In genomic region chr6:88815489-88815888, GRCm38 (mm10) we compare ENCODE assay signal across 17 mouse cellular contexts. TPM values are rescaled to one million over a fixed set of nuclear protein-coding genes. Genes with fewer than 3 reads are reported as not detected.
DNase-seq lines count a peak whose midpoint lies in the region; ATAC-seq lines count a peak whose summit lies in the region.
"Had no signal": no experiment of that assay in that cellular context is flagged by ENCODE, and none has a peak within 500 bp of the region (broad histone marks: within the 10 kb centered on the region; RNA-seq: fewer than 3 reads in every experiment).

No protein-coding gene starts in this region.

- no peak overlapping the region for H3K9ac ChIP-seq in hindbrain, embryonic 16.5 days (ENCODE audit: low read depth, low read length)
- no peak overlapping the region for H3K9ac ChIP-seq in midbrain, embryonic 11.5 days (ENCODE audit: low read length)
- no peak overlapping the region for H3K9ac ChIP-seq in midbrain, embryonic 14.5 days (replicated peaks; ENCODE audit: low read length)
- no peak overlapping the region for H3K9ac ChIP-seq in neural tube, embryonic 15.5 days (replicated peaks)
- H3K9ac ChIP-seq: embryonic facial prominence, embryonic 13.5 days; forebrain, embryonic 13.5 days; heart, embryonic 12.5 days had no signal

- no peaks in the 10 kb centered on the region for H3K36me3 ChIP-seq in hindbrain, embryonic 10.5 days
- no peaks in the 10 kb centered on the region for H3K36me3 ChIP-seq in hindbrain, embryonic 16.5 days (ENCODE audit: control insufficient read depth, insufficient read depth, low read length)
- H3K36me3 ChIP-seq in midbrain, embryonic 11.5 days (ENCODE audit: control insufficient read depth, insufficient read depth, low read length), result no peaks in the 10 kb centered on the region
- H3K36me3 ChIP-seq in midbrain, embryonic 14.5 days (ENCODE audit: control insufficient read depth, insufficient read depth, low read length), result no peaks in the 10 kb centered on the region
- no peaks in the 10 kb centered on the region for H3K36me3 ChIP-seq in limb, embryonic 10.5 days
- no peaks in the 10 kb centered on the region for H3K36me3 ChIP-seq in neural tube, embryonic 15.5 days
- H3K36me3 ChIP-seq: embryonic facial prominence, embryonic 13.5 days; heart, embryonic 12.5 days had no signal

- no peak for DNase-seq in hindbrain, embryonic 10.5 days (ENCODE audit: low spot score)
- peak; percentile 57 for DNase-seq in midbrain, embryonic 11.5 days (ENCODE audit: low spot score, missing footprints)
- DNase-seq in midbrain, embryonic 14.5 days, result no peak
- DNase-seq in limb, embryonic 10.5 days (ENCODE audit: low spot score), result no peak
- DNase-seq in spleen, postnatal 14 days (ENCODE audit: low spot score in 2 of 2), result no peak
- DNase-seq: adrenal gland, adult 2 months; adrenal gland, postnatal 25 days; cerebellum, adult 11 months; cerebellum, adult 8-10 months; gastrocnemius, postnatal 10 days had no signal

- no peak overlapping the region for H3K4me2 ChIP-seq in hindbrain, embryonic 16.5 days (ENCODE audit: low read length)
- no peak overlapping the region for H3K4me2 ChIP-seq in midbrain, embryonic 11.5 days
- H3K4me2 ChIP-seq in midbrain, embryonic 14.5 days (ENCODE audit: low read length), result no peak overlapping the region
- no peak overlapping the region for H3K4me2 ChIP-seq in neural tube, embryonic 15.5 days
- H3K4me2 ChIP-seq: embryonic facial prominence, embryonic 13.5 days; forebrain, embryonic 13.5 days; heart, embryonic 12.5 days had no signal

- no peak overlapping the region for H3K4me3 ChIP-seq in hindbrain, embryonic 10.5 days
- H3K4me3 ChIP-seq in hindbrain, embryonic 16.5 days (ENCODE audit: low read length), result no peak overlapping the region
- H3K4me3 ChIP-seq in midbrain, embryonic 11.5 days (ENCODE audit: low read depth, low read length), result no peak overlapping the region
- H3K4me3 ChIP-seq in midbrain, embryonic 14.5 days (replicated peaks; ENCODE audit: low read depth, low read length), result no peak overlapping the region
- no peak overlapping the region for H3K4me3 ChIP-seq in limb, embryonic 10.5 days
- H3K4me3 ChIP-seq in neural tube, embryonic 15.5 days (replicated peaks), result no peak overlapping the region
- H3K4me3 ChIP-seq: embryonic facial prominence, embryonic 13.5 days; forebrain, embryonic 13.5 days; heart, embryonic 12.5 days had no signal

- 84% methylated on average over 3 of the region's 3 CpGs for WGBS in hindbrain, embryonic 10.5 days
- 70% methylated on average over 3 of the region's 3 CpGs for WGBS in hindbrain, embryonic 16.5 days
- 84% methylated on average over 3 of the region's 3 CpGs for WGBS in midbrain, embryonic 11.5 days
- 76% methylated on average over 3 of the region's 3 CpGs for WGBS in midbrain, embryonic 14.5 days
- WGBS in limb, embryonic 10.5 days, result 93% methylated on average over 3 of the region's 3 CpGs
- WGBS in neural tube, embryonic 15.5 days, result 83% methylated on average over 3 of the region's 3 CpGs

- no peaks in the 10 kb centered on the region for H3K27me3 ChIP-seq in hindbrain, embryonic 10.5 days (ENCODE audit: insufficient read depth, poor library complexity, severe bottlenecking)
- H3K27me3 ChIP-seq in hindbrain, embryonic 16.5 days (replicated peaks; ENCODE audit: control insufficient read depth, insufficient read depth, low read length), result no peaks in the 10 kb centered on the region
- no peaks in the 10 kb centered on the region for H3K27me3 ChIP-seq in midbrain, embryonic 11.5 days (ENCODE audit: control insufficient read depth, insufficient read depth, low read length)
- H3K27me3 ChIP-seq in midbrain, embryonic 14.5 days (ENCODE audit: control insufficient read depth, insufficient read depth, low read length), result no peaks in the 10 kb centered on the region
- no peaks in the 10 kb centered on the region for H3K27me3 ChIP-seq in limb, embryonic 10.5 days (ENCODE audit: low read depth, poor library complexity, severe bottlenecking)
- no peaks in the 10 kb centered on the region for H3K27me3 ChIP-seq in neural tube, embryonic 15.5 days (replicated peaks)
- H3K27me3 ChIP-seq: embryonic facial prominence, embryonic 13.5 days; forebrain, embryonic 13.5 days; heart, embryonic 12.5 days had no signal

- peaks cover 40% of the 10 kb centered on the region for H3K4me1 ChIP-seq in hindbrain, embryonic 10.5 days (replicated peaks)
- no peaks in the 10 kb centered on the region; the same call in 1 of the 2 replicates for H3K4me1 ChIP-seq in hindbrain, embryonic 16.5 days (ENCODE audit: control insufficient read depth, insufficient read depth, low read depth, low read length)
- H3K4me1 ChIP-seq in midbrain, embryonic 11.5 days (ENCODE audit: control insufficient read depth, insufficient read depth, low read length), result no peaks in the 10 kb centered on the region
- H3K4me1 ChIP-seq in midbrain, embryonic 14.5 days (ENCODE audit: control insufficient read depth, insufficient read depth, low read length), result no peaks in the 10 kb centered on the region
- peaks cover 26% of the 10 kb centered on the region for H3K4me1 ChIP-seq in limb, embryonic 10.5 days
- 0 out of 2 replicates have a peak, but pooled peaks cover 4% of the 10 kb centered on the region for H3K4me1 ChIP-seq in neural tube, embryonic 15.5 days

- peak overlapping the region; percentile 35; the same call in 1 of the 2 replicates for H3K27ac ChIP-seq in hindbrain, embryonic 10.5 days
- H3K27ac ChIP-seq in hindbrain, embryonic 16.5 days (ENCODE audit: low read depth, low read length), result no peak overlapping the region
- no peak overlapping the region for H3K27ac ChIP-seq in midbrain, embryonic 11.5 days (ENCODE audit: low read depth, low read length)
- H3K27ac ChIP-seq in midbrain, embryonic 14.5 days (replicated peaks; ENCODE audit: low read depth, low read length), result no peak overlapping the region
- 0 out of 2 replicates have a peak overlapping the region, but pooled peaks have one; percentile 14 for H3K27ac ChIP-seq in limb, embryonic 10.5 days
- H3K27ac ChIP-seq in neural tube, embryonic 15.5 days (replicated peaks), result no peak overlapping the region
- H3K27ac ChIP-seq: embryonic facial prominence, embryonic 13.5 days; forebrain, embryonic 13.5 days; hindbrain, postnatal 0 days had no signal

- no peak for ATAC-seq in hindbrain, embryonic 16.5 days
- ATAC-seq in midbrain, embryonic 11.5 days (ENCODE audit: low FRiP score), result no peak
- ATAC-seq in midbrain, embryonic 14.5 days (ENCODE audit: low FRiP score, low TSS enrichment), result no peak
- ATAC-seq in common myeloid progenitor, adult 5-6 weeks (replicated peaks; ENCODE audit: low read depth, poor library complexity, severe bottlenecking), result 0 out of 2 replicates have a peak, but pooled peaks have one; percentile 20
- no peak for ATAC-seq in neural tube, embryonic 15.5 days (ENCODE audit: low FRiP score)
- ATAC-seq: forebrain, embryonic 13.5 days had no signal

- H3K9me3 ChIP-seq in hindbrain, embryonic 10.5 days, result no peaks in the 10 kb centered on the region
- no peaks in the 10 kb centered on the region for H3K9me3 ChIP-seq in hindbrain, embryonic 16.5 days (ENCODE audit: control insufficient read depth, low read length)
- no peaks in the 10 kb centered on the region for H3K9me3 ChIP-seq in midbrain, embryonic 11.5 days (ENCODE audit: control insufficient read depth, low read length)
- H3K9me3 ChIP-seq in midbrain, embryonic 14.5 days (ENCODE audit: control insufficient read depth, low read length), result no peaks in the 10 kb centered on the region
- H3K9me3 ChIP-seq in limb, embryonic 10.5 days (replicated peaks), result no peaks in the 10 kb centered on the region
- no peaks in the 10 kb centered on the region for H3K9me3 ChIP-seq in neural tube, embryonic 15.5 days (replicated peaks)
- H3K9me3 ChIP-seq: embryonic facial prominence, embryonic 13.5 days; forebrain, embryonic 13.5 days; heart, embryonic 12.5 days had no signal

RNA-seq across cellular contexts. Expression of gene Abtb1, which starts 26.3 kb away (rescaled TPM):
- 27.2 and 27.5 TPM in 2 replicates for polyA plus RNA-seq in hindbrain, embryonic 10.5 days (2016; fragmentation: Nextera tagmentation; extraction: Ambion mirVana)
- 37.7 and 39.4 TPM in 2 replicates for polyA plus RNA-seq in hindbrain, embryonic 16.5 days (2015; fragmentation: Nextera tagmentation; extraction: Ambion mirVana)
- polyA plus RNA-seq in midbrain, embryonic 11.5 days (2014; fragmentation: Nextera tagmentation; extraction: Ambion mirVana), result 15.4 and 17.4 TPM in 2 replicates
- polyA plus RNA-seq in midbrain, embryonic 14.5 days (2014; fragmentation: Nextera tagmentation; extraction: Ambion mirVana), result 30.1 and 41.7 TPM in 2 replicates
- total RNA-seq in common myeloid progenitor, adult 5-6 weeks (2017), result 20.7 and 46.4 TPM in 2 replicates
- 22.9 and 25.3 TPM in 2 replicates for polyA plus RNA-seq in limb, embryonic 10.5 days (2016; fragmentation: Nextera tagmentation; extraction: Ambion mirVana)
- polyA plus RNA-seq in neural tube, embryonic 15.5 days (2015; fragmentation: Nextera tagmentation; extraction: Ambion mirVana), result 42.4 and 45.4 TPM in 2 replicates

RNA-seq across cellular contexts. Expression of gene Podxl2, which starts 59.4 kb away (rescaled TPM):
- 81.1 and 182 TPM in 2 replicates for polyA plus RNA-seq in hindbrain, embryonic 10.5 days (2016; fragmentation: Nextera tagmentation; extraction: Ambion mirVana)
- polyA plus RNA-seq in hindbrain, embryonic 16.5 days (2015; fragmentation: Nextera tagmentation; extraction: Ambion mirVana), result 553 and 621 TPM in 2 replicates
- 118 and 119 TPM in 2 replicates for polyA plus RNA-seq in midbrain, embryonic 11.5 days (2014; fragmentation: Nextera tagmentation; extraction: Ambion mirVana)
- polyA plus RNA-seq in midbrain, embryonic 14.5 days (2014; fragmentation: Nextera tagmentation; extraction: Ambion mirVana), result 525 and 630 TPM in 2 replicates
- 0.55 TPM in 1 of 2 replicates, not detected in the other for total RNA-seq in common myeloid progenitor, adult 5-6 weeks (2017)
- 31.1 and 50.4 TPM in 2 replicates for polyA plus RNA-seq in limb, embryonic 10.5 days (2016; fragmentation: Nextera tagmentation; extraction: Ambion mirVana)
- 504 and 640 TPM in 2 replicates for polyA plus RNA-seq in neural tube, embryonic 15.5 days (2015; fragmentation: Nextera tagmentation; extraction: Ambion mirVana)

Comparison
In these comparisons a context has a peak if more than half of its experiments do, and no peak if none do; other contexts are left out.
1. H3K27ac ChIP-seq: peak in hindbrain, embryonic 10.5 days (single experiment) and limb, embryonic 10.5 days (single experiment); none in hindbrain, embryonic 16.5 days (single experiment), midbrain, embryonic 11.5 days (single experiment), midbrain, embryonic 14.5 days (single experiment) and neural tube, embryonic 15.5 days (single experiment).